ENCODE assay signal across 18 mouse cellular contexts in the genomic region with DNA sequence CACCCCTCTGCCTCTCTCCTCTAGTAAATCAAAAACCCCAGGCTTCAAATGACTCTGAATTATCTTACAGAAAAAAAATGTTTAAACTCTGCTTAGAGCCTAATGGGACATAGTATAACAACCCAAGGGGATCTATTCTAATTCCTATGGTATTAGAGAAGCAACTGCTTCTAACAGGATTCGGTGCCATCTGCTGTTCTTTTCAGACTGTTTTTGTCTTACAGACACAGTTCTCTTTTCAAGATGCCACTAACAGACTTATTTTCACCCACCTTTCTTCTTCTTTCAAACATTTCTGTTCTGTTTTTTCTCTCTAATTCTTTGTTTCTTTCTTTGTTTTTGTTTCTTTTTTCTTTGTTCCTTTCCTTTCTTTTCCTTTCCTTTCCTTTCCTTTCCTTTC.
"Had no signal": no experiment of that assay in that cellular context is flagged by ENCODE, and none has a peak within 500 bp of the region (broad histone marks: within the 10 kb centered on the region; RNA-seq: fewer than 3 reads in every experiment).

No protein-coding gene starts in this region.

- ATAC-seq: liver, postnatal 0 days; lung, postnatal 0 days; midbrain, embryonic 16.5 days had no signal

- H3K4me1 ChIP-seq: lung, embryonic 15.5 days; megakaryocyte, embryonic 14.5 days; midbrain, embryonic 12.5 days; neural tube, embryonic 12.5 days; stomach, embryonic 15.5 days had no signal

- H3K9ac ChIP-seq: liver, postnatal 0 days; lung, embryonic 15.5 days; midbrain, embryonic 12.5 days; neural tube, embryonic 12.5 days; stomach, embryonic 15.5 days had no signal

- H3K9me3 ChIP-seq: lung, embryonic 15.5 days; megakaryocyte, embryonic 14.5 days; midbrain, embryonic 12.5 days; neural tube, embryonic 12.5 days; stomach, embryonic 15.5 days had no signal

- DNase-seq: liver, postnatal 0 days; lung, adult 2 months; lung, postnatal 14 days; lung, postnatal 36 days; midbrain, embryonic 14.5 days; right cerebral cortex, postnatal 14 days; thymus, adult 18-20 months; thymus, postnatal 14 days; thymus, postnatal 36 days had no signal

- H3K27me3 ChIP-seq: lung, embryonic 15.5 days; megakaryocyte, embryonic 14.5 days; midbrain, embryonic 12.5 days; neural tube, embryonic 12.5 days; stomach, embryonic 15.5 days had no signal

- H3K4me3 ChIP-seq: lung, embryonic 15.5 days; megakaryocyte, embryonic 14.5 days; midbrain, embryonic 12.5 days; neural tube, embryonic 12.5 days; stomach, embryonic 15.5 days had no signal

- H3K27ac ChIP-seq: lung, embryonic 15.5 days; macrophage; midbrain, embryonic 12.5 days; neural tube, embryonic 12.5 days; stomach, embryonic 15.5 days; stomach, postnatal 0 days had no signal

- H3K36me3 ChIP-seq: lung, embryonic 15.5 days; midbrain, embryonic 12.5 days; neural tube, embryonic 12.5 days; stomach, embryonic 15.5 days had no signal

- H3K4me2 ChIP-seq: lung, embryonic 15.5 days; midbrain, embryonic 12.5 days; neural tube, embryonic 12.5 days; stomach, embryonic 15.5 days had no signal
